10 mouse cellular contexts compared by ENCODE assay signal in genomic region chr2:27750399-27751134, GRCm38 (mm10).
DNase-seq lines count a peak whose midpoint lies in the region; ATAC-seq lines count a peak whose summit lies in the region.
"Had no signal": no experiment of that assay in that cellular context is flagged by ENCODE, and none has a peak within 500 bp of the region (broad histone marks: within the 10 kb centered on the region; RNA-seq: fewer than 3 reads in every experiment).

No protein-coding gene starts in this region.

- H3K4me2 ChIP-seq in heart, embryonic 15.5 days: no peak overlapping the region
- no peak overlapping the region for H3K4me2 ChIP-seq in midbrain, embryonic 13.5 days (replicated peaks)
- no peak overlapping the region; the same call in 1 of the 2 replicates for H3K4me2 ChIP-seq in intestine, embryonic 15.5 days (replicated peaks)

- no peaks in the 10 kb centered on the region for H3K27me3 ChIP-seq in heart, embryonic 15.5 days
- H3K27me3 ChIP-seq in midbrain, embryonic 10.5 days (ENCODE audit: low read depth, poor library complexity, severe bottlenecking): no peaks in the 10 kb centered on the region
- H3K27me3 ChIP-seq in midbrain, embryonic 13.5 days: no peaks in the 10 kb centered on the region
- H3K27me3 ChIP-seq in intestine, embryonic 15.5 days (replicated peaks): no peaks in the 10 kb centered on the region
- H3K27me3 ChIP-seq: CH12.LX had no signal

- peaks cover 35% of the 10 kb centered on the region for H3K36me3 ChIP-seq in heart, embryonic 15.5 days
- H3K36me3 ChIP-seq in midbrain, embryonic 10.5 days: peaks cover 89% of the 10 kb centered on the region
- H3K36me3 ChIP-seq in midbrain, embryonic 13.5 days: peaks cover 32% of the 10 kb centered on the region
- H3K36me3 ChIP-seq in intestine, embryonic 15.5 days: peaks cover 39% of the 10 kb centered on the region

- H3K9ac ChIP-seq in heart, embryonic 15.5 days: no peak overlapping the region
- no peak overlapping the region for H3K9ac ChIP-seq in midbrain, embryonic 13.5 days (replicated peaks)
- H3K9ac ChIP-seq in intestine, embryonic 15.5 days: no peak overlapping the region; the same call in 1 of the 2 replicates

- H3K9me3 ChIP-seq in heart, embryonic 15.5 days (replicated peaks): no peaks in the 10 kb centered on the region
- no peaks in the 10 kb centered on the region for H3K9me3 ChIP-seq in midbrain, embryonic 10.5 days (replicated peaks)
- H3K9me3 ChIP-seq in midbrain, embryonic 13.5 days: no peaks in the 10 kb centered on the region
- H3K9me3 ChIP-seq in intestine, embryonic 15.5 days: no peaks in the 10 kb centered on the region

- no peak overlapping the region for H3K4me3 ChIP-seq in heart, embryonic 15.5 days
- H3K4me3 ChIP-seq in midbrain, embryonic 10.5 days: no peak overlapping the region
- H3K4me3 ChIP-seq in midbrain, embryonic 13.5 days (replicated peaks): no peak overlapping the region
- H3K4me3 ChIP-seq in intestine, embryonic 15.5 days (replicated peaks): no peak overlapping the region

- no peak for DNase-seq in heart, postnatal 4 days
- DNase-seq in midbrain, embryonic 10.5 days (ENCODE audit: low spot score): no peak
- no peak for DNase-seq in right cerebral cortex, adult 18-20 months
- no peak for DNase-seq in gastrocnemius, adult 8-10 months (ENCODE audit: low spot score in 2 of 2)
- DNase-seq: embryo, embryonic 11 days; kidney, adult 8-10 months had no signal

- 68% methylated on average over 12 of the region's 12 CpGs for WGBS in heart, embryonic 15.5 days
- WGBS in midbrain, embryonic 10.5 days: 85% methylated on average over 12 of the region's 12 CpGs
- WGBS in midbrain, embryonic 13.5 days: 81% methylated on average over 12 of the region's 12 CpGs
- 51% methylated on average over 12 of the region's 12 CpGs for WGBS in intestine, embryonic 15.5 days

- H3K4me1 ChIP-seq in heart, embryonic 15.5 days (replicated peaks): peaks cover 47% of the 10 kb centered on the region
- H3K4me1 ChIP-seq in midbrain, embryonic 10.5 days: peaks cover 35% of the 10 kb centered on the region
- H3K4me1 ChIP-seq in midbrain, embryonic 13.5 days (replicated peaks): peaks cover 37% of the 10 kb centered on the region
- peaks cover 38% of the 10 kb centered on the region for H3K4me1 ChIP-seq in intestine, embryonic 15.5 days (replicated peaks)

- 0 out of 2 replicates have a peak overlapping the region, but pooled peaks have one; percentile 18 for H3K27ac ChIP-seq in heart, embryonic 15.5 days
- H3K27ac ChIP-seq in midbrain, embryonic 10.5 days (replicated peaks): peak overlapping the region; percentile 64
- no peak overlapping the region for H3K27ac ChIP-seq in midbrain, embryonic 13.5 days
- H3K27ac ChIP-seq in intestine, embryonic 15.5 days: peak overlapping the region; percentile 72

- no peak for ATAC-seq in heart, embryonic 15.5 days (replicated peaks; ENCODE audit: insufficient number of reproducible peaks, insufficient read depth, low FRiP score, low read depth)
- ATAC-seq in midbrain, embryonic 13.5 days: no peak
- peak; percentile 46 for ATAC-seq in intestine, embryonic 15.5 days
